Mouse (Mus musculus) c-Kit-positive CD71-positive TER-119-positive erythroid progenitor cells, embryonic 14.5 days (primary cell): ENCODE measurements around the gene Emsy.

ENCODE experiments used
- DNase-seq: peaks from one replicate; pipeline ENCODE4 v3.0.0-alpha.2; 2013; ENCODE audit warnings: low spot score

Emsy gene

GRCm38 (mm10) chr7:98542731-98543142 lies 113.8 kb downstream of the Emsy start:
- no peak for DNase-seq

GRCm38 (mm10) chr7:98542267-98542666 lies 114.3 kb downstream of the Emsy start:
- no peak for DNase-seq

- no peak for DNase-seq
Measured at GRCm38 (mm10) chr7:98541564-98541963, 115.0 kb downstream of the Emsy start.

- no peak for DNase-seq
Measured at GRCm38 (mm10) chr7:98540879-98541278, 115.7 kb downstream of the Emsy start.

DNA sequence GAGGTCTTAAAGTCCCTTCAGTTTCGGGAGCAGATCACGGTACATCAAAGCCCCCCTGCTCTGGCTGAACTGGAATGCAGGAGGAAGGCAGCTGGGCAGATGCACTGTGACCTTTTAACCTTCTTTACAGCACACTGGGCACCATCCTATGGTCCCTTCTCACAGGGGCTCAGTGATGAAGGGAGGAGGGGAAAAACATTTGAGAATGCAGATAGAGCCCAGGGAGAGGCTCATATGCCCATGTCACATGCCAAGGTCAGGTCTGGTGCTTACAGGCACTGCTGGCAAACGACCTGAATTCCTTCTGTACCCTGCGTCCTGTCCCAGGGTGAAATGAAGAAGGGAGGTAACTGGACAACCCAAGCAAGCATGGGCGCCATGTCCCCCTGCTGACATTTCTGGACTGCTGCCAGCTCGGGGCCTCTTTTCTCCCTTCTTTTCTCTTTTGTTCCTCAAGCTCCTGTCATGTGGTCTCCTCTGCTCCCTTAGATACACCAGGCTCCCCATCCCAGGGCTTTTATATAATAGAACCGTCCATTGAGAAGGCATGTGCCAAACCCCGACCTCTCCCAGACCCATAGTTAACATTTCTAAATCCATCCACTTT lies 118.5 kb downstream of the Emsy start:
- DNase-seq, result no peak

GRCm38 (mm10) chr7:98537210-98537966 lies 119.2 kb downstream of the Emsy start:
- no peak for DNase-seq
